Mouse (Mus musculus) kidney, embryonic 14.5 days (tissue): ENCODE measurements around the gene Zfp46. TPM values are rescaled to one million over a fixed set of nuclear protein-coding genes. Genes with fewer than 3 reads are reported as not detected.

Experiments
- ATAC-seq: fragments of 200-750 bp; cut with Nextera tagmentation; 2 replicates; pipeline ENCODE4 v1.8.0; 2017; ENCODE audit warnings: moderate number of reproducible peaks, mild to moderate bottlenecking, moderate TSS enrichment, moderate library complexity; ENCODE audit not compliant: low FRiP score, low TSS enrichment
- H3K27ac ChIP-seq: fragments of 300-500 bp; sonication (generic); 2 replicates; pipeline ENCODE4 v1.5.1; 2014; ENCODE audit warnings: low read depth, mild to moderate bottlenecking, low read length, moderate library complexity, mixed read lengths
- H3K27me3 ChIP-seq: fragments of 300-500 bp; sonication (generic); 2 replicates; pipeline ENCODE4 v1.6.1; 2014; ENCODE audit warnings: mild to moderate bottlenecking, low read length; ENCODE audit not compliant: control insufficient read depth, insufficient read depth
- H3K36me3 ChIP-seq: fragments of 300-500 bp; sonication (generic); 2 replicates; pipeline ENCODE4 v1.6.1; 2014; ENCODE audit warnings: low read length, mixed read lengths; ENCODE audit not compliant: control insufficient read depth, insufficient read depth
- H3K4me1 ChIP-seq: fragments of 300-500 bp; sonication (generic); 2 replicates; pipeline ENCODE4 v1.6.1; 2014; ENCODE audit warnings: low read length, mixed read lengths; ENCODE audit not compliant: control insufficient read depth, insufficient read depth
- H3K4me2 ChIP-seq: fragments of 300-500 bp; sonication (generic); replicated peaks from 2 replicates; pipeline ENCODE4 v1.6.1; 2014; ENCODE audit warnings: low read depth, mild to moderate bottlenecking, low read length
- H3K4me3 ChIP-seq: fragments of 300-500 bp; sonication (generic); 2 replicates; pipeline ENCODE4 v1.5.1; 2014; ENCODE audit warnings: mild to moderate bottlenecking, low read length
- H3K9ac ChIP-seq: fragments of 300-500 bp; sonication (generic); 2 replicates; pipeline ENCODE4 v1.6.1; 2014; ENCODE audit warnings: low read depth, mild to moderate bottlenecking, low read length, moderate library complexity
- H3K9me3 ChIP-seq: fragments of 300-500 bp; sonication (generic); 2 replicates; pipeline ENCODE4 v1.6.1; 2016; ENCODE audit warnings: low read length; ENCODE audit not compliant: control insufficient read depth
- WGBS: fragments of 180-500 bp; shearing (Covaris S2); extraction: QIAGEN DNeasy Blood & Tissue Kit; methylation state at CpG from one replicate; pipeline ENCODE4 v1.1.7; 2014; 5-methylcytosine and 5-hydroxymethylcytosine counted together
- polyA plus RNA-seq: library from polyadenylated mRNA; unstranded; fragments of >200 nt; fragmentation: Nextera tagmentation; extraction: Ambion mirVana; gene quantifications from 2 replicates; pipeline ENCODE4 v1.2.1, GENCODE M21; 2014

Zfp46 gene
- polyA plus RNA-seq, 1 experiment from 2014 or later: 22.0 TPM

DNA sequence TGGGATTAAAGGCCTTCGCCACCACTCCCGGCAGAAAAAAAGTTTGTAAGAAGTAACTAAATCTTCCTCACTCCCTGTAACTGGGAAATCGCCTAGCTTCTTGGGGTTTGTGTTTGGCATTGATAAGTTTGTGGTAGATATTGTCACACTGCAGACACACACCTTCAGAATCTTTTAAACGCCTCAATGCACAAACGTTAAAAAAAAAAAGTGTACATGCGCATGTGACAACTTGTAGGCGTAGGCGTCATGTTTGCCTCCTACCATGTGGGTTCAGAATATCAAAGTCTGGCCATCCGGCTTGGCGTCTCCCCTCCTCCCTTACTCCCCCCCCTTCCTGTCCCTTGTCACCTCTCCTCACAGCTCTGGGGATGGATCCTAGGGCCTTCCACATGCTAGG, 27.8 kb upstream of the Zfp46 start:
- Histone ChIP-seq H3K36me3 (no peaks in the 10 kb centered on the region), H3K27me3 (no peaks in the 10 kb centered on the region), H3K9me3 (no peaks in the 10 kb centered on the region), H3K4me1 (no peaks in the 10 kb centered on the region), H3K9ac (no peak overlapping the region), H3K4me3 (no peak overlapping the region), H3K4me2 (no peak overlapping the region), H3K27ac (no peak overlapping the region)
- 64% methylated on average over 10 of the region's 10 CpGs for WGBS
- no peak for ATAC-seq

DNA sequence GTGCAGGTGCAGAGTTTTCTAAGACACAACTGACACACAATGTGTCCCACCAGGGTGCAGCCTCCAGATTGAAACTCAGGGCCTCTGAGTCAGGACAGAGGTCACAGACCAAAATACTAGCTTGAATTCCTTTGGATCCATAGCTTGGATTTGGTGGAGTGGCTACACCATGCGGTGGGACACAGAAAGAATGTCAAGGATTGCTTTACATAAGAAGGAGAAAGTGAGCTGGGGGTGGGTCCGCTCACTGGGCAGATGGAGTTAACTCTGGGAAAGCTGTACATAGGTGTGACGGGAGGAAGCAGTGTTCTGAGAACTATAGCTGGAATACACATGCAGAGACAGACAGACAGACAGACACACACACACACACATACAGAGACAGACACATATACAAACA, 24.6 kb upstream of the Zfp46 start:
- no peak overlapping the region for H3K27ac ChIP-seq
- 67% methylated on average over 3 of the region's 3 CpGs for WGBS
- no peaks in the 10 kb centered on the region for H3K27me3 ChIP-seq
- H3K36me3 ChIP-seq: no peaks in the 10 kb centered on the region
- H3K4me1 ChIP-seq: no peaks in the 10 kb centered on the region
- no peak overlapping the region for H3K9ac ChIP-seq
- no peak overlapping the region for H3K4me2 ChIP-seq
- H3K9me3 ChIP-seq: no peaks in the 10 kb centered on the region
- no peak for ATAC-seq
- H3K4me3 ChIP-seq: no peak overlapping the region

DNA sequence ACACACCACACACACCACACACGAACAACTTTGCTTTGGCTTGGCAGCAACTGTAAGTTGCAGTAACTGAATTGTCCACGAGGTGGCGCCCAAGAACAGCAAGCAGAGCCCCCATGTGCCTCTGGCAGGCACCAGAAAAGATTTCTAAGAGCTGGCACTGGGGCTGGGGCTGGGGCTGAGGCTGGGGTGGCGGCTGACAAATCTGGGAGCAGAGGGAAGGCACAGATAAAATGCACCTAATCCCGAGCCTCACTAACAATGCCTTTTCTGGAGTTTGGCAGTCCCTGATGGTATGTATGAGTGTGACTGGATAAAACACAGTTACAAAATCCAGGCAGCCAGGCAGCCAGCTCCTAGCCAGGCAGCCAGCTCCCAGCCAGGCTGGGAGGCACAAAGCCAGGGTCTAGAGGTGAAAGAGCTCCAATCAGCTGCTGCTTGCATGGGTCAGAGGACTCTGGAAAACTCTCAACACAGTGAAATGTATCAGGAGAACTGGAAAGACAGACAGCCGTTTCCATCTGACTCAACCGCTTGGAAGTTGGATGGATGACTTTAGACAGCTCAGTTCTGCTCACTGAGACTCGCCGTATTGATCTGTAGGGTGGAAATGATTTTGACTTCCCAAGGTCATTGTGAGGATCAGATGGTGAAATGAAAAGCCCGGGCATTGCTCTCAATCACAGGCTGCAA, 23.8 kb upstream of the Zfp46 start:
- Histone ChIP-seq H3K27ac (no peak overlapping the region), H3K4me2 (no peak overlapping the region), H3K9ac (no peak overlapping the region), H3K36me3 (no peaks in the 10 kb centered on the region), H3K4me1 (no peaks in the 10 kb centered on the region), H3K27me3 (no peaks in the 10 kb centered on the region), H3K4me3 (no peak overlapping the region), H3K9me3 (no peaks in the 10 kb centered on the region)
- ATAC-seq: no peak
- WGBS: 47% methylated on average over 10 of the region's 10 CpGs

DNA sequence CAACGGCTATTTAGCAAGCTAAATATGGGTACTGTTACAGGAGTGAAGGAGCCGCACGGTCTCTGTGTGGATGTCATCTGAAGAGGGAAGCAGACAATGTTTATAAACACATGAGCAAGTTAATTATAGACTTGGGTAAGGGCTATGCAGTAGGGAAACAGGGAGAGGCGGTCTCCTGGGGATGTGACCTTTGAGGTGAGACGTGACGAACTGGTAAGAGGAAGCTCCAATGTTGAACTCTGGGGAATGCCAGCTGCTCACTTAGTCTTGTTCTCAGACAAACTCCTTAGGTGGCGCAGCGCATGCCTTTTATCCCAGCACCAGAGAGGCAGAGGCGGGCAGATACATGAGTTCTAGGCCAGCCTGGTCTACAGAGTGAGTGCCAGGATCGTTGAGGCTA, 22.6 kb upstream of the Zfp46 start:
- 75% methylated on average over 10 of the region's 10 CpGs for WGBS
- Histone ChIP-seq H3K4me1 (no peaks in the 10 kb centered on the region), H3K27me3 (no peaks in the 10 kb centered on the region), H3K9me3 (no peaks in the 10 kb centered on the region), H3K9ac (no peak overlapping the region), H3K4me3 (no peak overlapping the region), H3K27ac (no peak overlapping the region), H3K36me3 (no peaks in the 10 kb centered on the region), H3K4me2 (no peak overlapping the region)
- no peak for ATAC-seq

DNA sequence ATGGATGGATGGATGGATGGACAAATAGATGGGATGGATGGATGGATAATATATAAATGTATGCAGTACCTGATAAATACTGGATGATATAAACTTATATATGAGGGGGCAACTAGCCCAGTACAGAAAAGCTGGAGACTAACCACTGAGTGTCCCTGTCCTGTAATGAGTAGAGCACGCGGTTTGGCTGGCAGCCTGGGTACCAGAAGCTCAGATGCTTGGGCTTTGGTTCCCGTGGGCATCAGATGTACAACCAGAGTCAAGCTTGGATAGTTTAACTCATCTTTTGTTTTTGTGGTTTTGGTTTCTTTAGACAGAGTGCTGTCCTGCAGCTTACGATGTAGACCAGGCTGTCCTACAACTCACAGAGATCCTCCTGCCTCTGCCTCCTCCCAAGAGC, 20.9 kb upstream of the Zfp46 start:
- 92% methylated on average over 4 of the region's 4 CpGs for WGBS

DNA sequence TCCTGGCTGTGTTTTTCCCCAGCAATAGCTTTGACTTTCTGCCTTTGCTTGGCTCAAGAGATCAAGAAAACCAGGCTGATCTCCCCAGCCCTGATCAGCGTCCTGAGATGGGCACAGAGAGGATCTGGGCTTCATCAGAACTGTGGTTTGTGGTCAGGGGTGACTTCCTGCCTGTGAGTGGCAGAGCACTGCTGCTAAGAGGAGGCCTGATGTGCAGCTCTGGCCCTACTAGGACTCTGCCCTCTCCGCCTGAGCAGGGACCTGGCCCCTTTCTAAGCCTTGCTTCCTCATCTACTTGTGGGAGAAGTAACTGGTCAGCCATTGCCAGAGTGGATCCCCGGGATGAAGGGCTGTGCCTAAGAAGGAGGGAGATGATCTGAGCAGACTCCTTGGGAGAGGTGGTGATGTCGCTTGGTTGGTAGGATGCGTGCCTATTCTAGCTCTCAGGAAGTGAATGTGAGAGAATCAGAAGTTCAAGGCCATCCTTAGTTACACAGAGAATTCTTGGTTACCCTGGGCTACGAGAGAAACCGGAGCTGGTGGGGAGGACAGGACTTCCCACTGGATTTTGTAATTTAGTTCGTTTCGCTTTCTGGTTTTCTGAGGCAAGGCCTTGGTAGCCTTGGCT, 17.7 kb upstream of the Zfp46 start:
- no peak overlapping the region for H3K9ac ChIP-seq
- 80% methylated on average over 9 of the region's 9 CpGs for WGBS
- no peak overlapping the region for H3K27ac ChIP-seq
- no peak overlapping the region for H3K4me2 ChIP-seq
- no peaks in the 10 kb centered on the region for H3K4me1 ChIP-seq
- ATAC-seq: no peak
- H3K9me3 ChIP-seq: no peaks in the 10 kb centered on the region
- H3K27me3 ChIP-seq: no peaks in the 10 kb centered on the region
- H3K36me3 ChIP-seq: no peaks in the 10 kb centered on the region
- H3K4me3 ChIP-seq: no peak overlapping the region

More for the DNA sequence above, 20.9 kb upstream of the Zfp46 start:
- Histone ChIP-seq H3K9me3 (no peaks in the 10 kb centered on the region), H3K36me3 (no peaks in the 10 kb centered on the region), H3K9ac (no peak overlapping the region), H3K4me3 (no peak overlapping the region), H3K4me1 (no peaks in the 10 kb centered on the region), H3K27me3 (no peaks in the 10 kb centered on the region), H3K27ac (no peak overlapping the region), H3K4me2 (no peak overlapping the region)
- no peak for ATAC-seq

DNA sequence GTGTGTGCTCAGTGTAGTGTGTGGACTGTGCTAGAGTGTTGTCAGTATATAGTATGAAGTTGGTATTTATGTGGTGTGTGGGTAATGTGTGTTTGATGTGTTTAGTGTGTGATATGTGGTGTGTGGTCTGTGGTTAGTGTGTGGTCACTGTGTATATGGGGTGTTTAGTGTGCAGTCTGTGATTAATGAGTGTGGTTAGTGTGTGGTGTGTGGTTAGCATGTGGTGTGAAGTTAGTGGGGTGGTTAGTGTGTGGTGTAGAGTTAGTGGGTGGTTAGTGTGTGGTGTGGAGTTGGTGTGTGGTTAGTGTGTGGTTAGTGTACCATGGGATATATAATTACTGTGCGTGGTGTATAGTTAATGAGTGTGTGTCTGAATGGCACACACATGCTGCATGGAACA, 15.6 kb upstream of the Zfp46 start:
- no peaks in the 10 kb centered on the region for H3K27me3 ChIP-seq
- no peak overlapping the region for H3K4me3 ChIP-seq
- H3K4me2 ChIP-seq: no peak overlapping the region
- no peak overlapping the region for H3K9ac ChIP-seq
- no peak for ATAC-seq
- H3K27ac ChIP-seq: no peak overlapping the region
- WGBS: 88% methylated on average over 1 of the region's 1 CpGs
- H3K4me1 ChIP-seq: no peaks in the 10 kb centered on the region
- no peaks in the 10 kb centered on the region for H3K36me3 ChIP-seq
- H3K9me3 ChIP-seq: peaks cover 13% of the 10 kb centered on the region

DNA sequence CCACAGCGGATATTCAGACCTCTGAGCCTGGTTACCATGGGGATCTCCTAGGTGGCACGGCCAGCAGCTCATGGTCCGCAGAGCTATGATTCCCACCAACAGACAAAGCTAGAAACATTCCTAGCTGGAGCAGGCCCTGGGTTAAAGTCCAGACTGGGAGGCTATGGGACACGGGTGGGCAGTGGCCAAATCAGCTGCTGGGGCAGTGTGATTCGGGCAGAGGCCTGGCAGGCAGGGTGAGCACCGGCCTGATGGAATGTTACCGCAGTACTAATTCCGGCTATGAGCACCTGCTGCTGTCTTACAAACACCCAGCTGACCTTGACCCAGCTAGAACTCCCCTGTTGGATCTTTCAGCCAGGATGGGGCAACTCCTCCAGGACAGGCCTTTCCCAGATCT, 13.8 kb upstream of the Zfp46 start:
- no peak overlapping the region for H3K4me2 ChIP-seq
- H3K9ac ChIP-seq: no peak overlapping the region
- no peaks in the 10 kb centered on the region for H3K27me3 ChIP-seq
- H3K4me3 ChIP-seq: no peak overlapping the region
- 83% methylated on average over 8 of the region's 8 CpGs for WGBS
- ATAC-seq: no peak
- no peaks in the 10 kb centered on the region for H3K4me1 ChIP-seq
- H3K27ac ChIP-seq: no peak overlapping the region
- peaks cover 13% of the 10 kb centered on the region for H3K9me3 ChIP-seq
- no peaks in the 10 kb centered on the region for H3K36me3 ChIP-seq

DNA sequence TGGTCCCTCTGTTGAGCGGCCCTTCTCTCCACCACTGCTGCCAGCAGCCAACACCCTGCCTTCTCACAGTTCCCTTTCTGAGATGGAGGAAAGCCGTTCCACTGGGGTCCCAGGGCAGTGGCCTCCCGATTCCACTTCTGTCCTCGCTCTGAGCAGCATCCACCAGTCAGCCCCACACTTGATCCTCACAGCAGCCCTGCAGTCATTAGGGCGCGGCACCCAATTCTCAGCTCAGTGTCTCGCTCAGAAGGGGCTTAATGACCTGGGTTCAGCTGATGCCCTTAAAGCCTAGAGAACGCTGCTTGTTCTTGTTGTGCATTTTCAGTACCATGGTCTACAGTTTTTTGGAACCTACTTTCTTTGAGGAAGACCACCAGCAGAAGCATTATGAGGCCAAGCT, 3.4 kb upstream of the Zfp46 start:
- no peak overlapping the region for H3K4me3 ChIP-seq
- H3K27me3 ChIP-seq: no peaks in the 10 kb centered on the region

More for the DNA sequence above, 3.4 kb upstream of the Zfp46 start:
- no peaks in the 10 kb centered on the region for H3K36me3 ChIP-seq
- no peaks in the 10 kb centered on the region for H3K9me3 ChIP-seq
- no peak overlapping the region for H3K4me2 ChIP-seq
- no peak for ATAC-seq
- 53% methylated on average over 8 of the region's 8 CpGs for WGBS
- H3K27ac ChIP-seq: no peak overlapping the region; the same call in 1 of the 2 replicates
- peaks cover 21% of the 10 kb centered on the region for H3K4me1 ChIP-seq
- H3K9ac ChIP-seq: no peak overlapping the region
